Mouse (Mus musculus): ENCODE results near the gene Il1r1. TPM values are rescaled to one million over a fixed set of nuclear protein-coding genes. Genes with fewer than 3 reads are reported as not detected.

Gene Il1r1
- total and polyA plus RNA-seq, 3 experiments: 1.4 to 3.1 TPM; not detected in 1

- peaks cover 0 to 31% of the 10 kb centered on the region in 2 experiments; a peak in 2 of 4 replicates for H3K36me3 ChIP-seq (ENCODE audit: control insufficient read depth in 1 of 2, insufficient read depth in 2 of 2, low read length in 2 of 2)
- no peaks in the 10 kb centered on the region for H3K27me3 ChIP-seq (ENCODE audit: control insufficient read depth in 1 of 2, insufficient read depth in 2 of 2, low read length in 2 of 2)
- H3K9me3 ChIP-seq (replicated peaks; ENCODE audit: insufficient read depth, low read length): no peaks in the 10 kb centered on the region
- TF ChIP-seq RCOR1 (IDR thresholded peaks at IDR 0.05; ENCODE audit: low read depth, low read length) (no peak), MYB (IDR thresholded peaks at IDR 0.05; ENCODE audit: low read depth, low read length) (no peak), ZC3H11A (IDR thresholded peaks at IDR 0.05; ENCODE audit: low read depth, low read length) (no peak), EP300 (IDR thresholded peaks at IDR 0.05; ENCODE audit: low read depth in 1 of 2, low read length in 2 of 2) (no peak), NRF1 (IDR thresholded peaks at IDR 0.05; ENCODE audit: insufficient read depth, low read depth, low read length, poor library complexity, severe bottlenecking) (no peak), GATA1 (IDR thresholded peaks at IDR 0.05; ENCODE audit: low read depth, low read length) (no peak), TBP (IDR thresholded peaks at IDR 0.05; ENCODE audit: low read depth, low read length) (no peak), TAL1 (IDR thresholded peaks at IDR 0.05; ENCODE audit: low read length) (no peak), MEF2A (IDR thresholded peaks at IDR 0.05; ENCODE audit: extremely low read depth, insufficient replicate concordance, low read depth, low read length, poor library complexity, severe bottlenecking) (no peak), ELF1 (IDR thresholded peaks at IDR 0.05; ENCODE audit: low read depth, low read length) (no peak), MYC (IDR thresholded peaks at IDR 0.05; ENCODE audit: low read depth, low read length) (no peak), NELFE (IDR thresholded peaks at IDR 0.05; ENCODE audit: low read depth, low read length) (no peak), GABPA (IDR thresholded peaks at IDR 0.05; ENCODE audit: low read depth, low read length) (no peak), MAZ (IDR thresholded peaks at IDR 0.05; ENCODE audit: low read depth, low read length) (no peak), ZMIZ1 (IDR thresholded peaks at IDR 0.05; ENCODE audit: low read depth, low read length) (no peak)
- no peak overlapping the region for H3K4me3 ChIP-seq (ENCODE audit: control insufficient read depth in 1 of 2, insufficient read depth in 1 of 2, low read depth in 2 of 2, low read length in 2 of 2)
- H3K9ac ChIP-seq (ENCODE audit: control insufficient read depth, low read depth, low read length, poor library complexity, severe bottlenecking): no peak overlapping the region
- no peaks in the 10 kb centered on the region for H3K79me2 ChIP-seq (ENCODE audit: control insufficient read depth, insufficient read depth, low read length, poor library complexity)
- H3K27ac ChIP-seq (ENCODE audit: control insufficient read depth, low read depth, low read length): no peak overlapping the region
- no peak for DNase-seq (ENCODE audit: low read depth, low spot score)
- peaks cover 13 to 37% of the 10 kb centered on the region in 2 experiments for H3K4me1 ChIP-seq (ENCODE audit: control insufficient read depth in 1 of 2, insufficient read depth in 2 of 2, low read length in 2 of 2)
These were observed 43.0 kb downstream of the Il1r1 start for GRCm38 (mm10) chr1:40267846-40268245.

GRCm38 (mm10) chr1:40268536-40268935 is 43.7 kb downstream of the Il1r1 start:
- DNase-seq (ENCODE audit: low read depth, low spot score): no peak
- H3K79me2 ChIP-seq (ENCODE audit: control insufficient read depth, insufficient read depth, low read length, poor library complexity): no peaks in the 10 kb centered on the region
- H3K4me3 ChIP-seq (ENCODE audit: control insufficient read depth in 1 of 2, insufficient read depth in 1 of 2, low read depth in 2 of 2, low read length in 2 of 2): no peak overlapping the region
- no peaks in the 10 kb centered on the region for H3K27me3 ChIP-seq (ENCODE audit: control insufficient read depth in 1 of 2, insufficient read depth in 2 of 2, low read length in 2 of 2)
- TF ChIP-seq MYC (IDR thresholded peaks at IDR 0.05; ENCODE audit: low read depth, low read length) (no peak), ZC3H11A (IDR thresholded peaks at IDR 0.05; ENCODE audit: low read depth, low read length) (no peak), HCFC1 (IDR thresholded peaks at IDR 0.05; ENCODE audit: low read depth, low read length) (no peak), MEF2A (IDR thresholded peaks at IDR 0.05; ENCODE audit: extremely low read depth, insufficient replicate concordance, low read depth, low read length, poor library complexity, severe bottlenecking) (no peak), GATA1 (IDR thresholded peaks at IDR 0.05; ENCODE audit: low read depth, low read length) (no peak), E2F4 (IDR thresholded peaks at IDR 0.05; ENCODE audit: borderline replicate concordance, low read depth, low read length) (no peak), USF2 (IDR thresholded peaks at IDR 0.05; ENCODE audit: borderline replicate concordance in 1 of 2, insufficient read depth in 1 of 2, low read depth in 1 of 2, low read length in 2 of 2) (no peak), MAZ (IDR thresholded peaks at IDR 0.05; ENCODE audit: low read depth, low read length) (no peak), TBP (IDR thresholded peaks at IDR 0.05; ENCODE audit: low read depth, low read length) (no peak), ETS1 (IDR thresholded peaks at IDR 0.05; ENCODE audit: low read depth, low read length) (no peak), BHLHE40 (IDR thresholded peaks at IDR 0.05; ENCODE audit: borderline replicate concordance, low read depth, low read length) (no peak), GABPA (IDR thresholded peaks at IDR 0.05; ENCODE audit: low read depth, low read length) (no peak), ELF1 (IDR thresholded peaks at IDR 0.05; ENCODE audit: low read depth, low read length) (no peak), JUND (IDR thresholded peaks at IDR 0.05; ENCODE audit: low read depth, low read length) (no peak), RAD21 (IDR thresholded peaks at IDR 0.05; ENCODE audit: low read depth, low read length) (no peak), EP300 (IDR thresholded peaks at IDR 0.05; ENCODE audit: low read depth in 1 of 2, low read length in 2 of 2) (no peak), KAT2A (conservative IDR thresholded peaks at IDR 0.05; ENCODE audit: low read depth, low read length) (no peak), TCF12 (IDR thresholded peaks at IDR 0.05; ENCODE audit: low read depth, low read length) (no peak)
- H3K36me3 ChIP-seq (ENCODE audit: control insufficient read depth in 1 of 2, insufficient read depth in 2 of 2, low read length in 2 of 2): peaks cover 0 to 31% of the 10 kb centered on the region in 2 experiments; a peak in 2 of 4 replicates
- no peaks in the 10 kb centered on the region for H3K9me3 ChIP-seq (replicated peaks; ENCODE audit: insufficient read depth, low read length)
- H3K27ac ChIP-seq (ENCODE audit: control insufficient read depth, low read depth, low read length): no peak overlapping the region
- no peak overlapping the region for H3K9ac ChIP-seq (ENCODE audit: control insufficient read depth, low read depth, low read length, poor library complexity, severe bottlenecking)
- H3K4me1 ChIP-seq (ENCODE audit: control insufficient read depth in 1 of 2, insufficient read depth in 2 of 2, low read length in 2 of 2): peaks cover 13 to 37% of the 10 kb centered on the region in 2 experiments

All from MEL (cell line).